Mouse (Mus musculus) activated CD4-positive, CD25-positive, alpha-beta regulatory T cell (primary cell): Measurements from ENCODE around the gene Hexdc. TPM values are rescaled to one million over a fixed set of nuclear protein-coding genes. Genes with fewer than 3 reads are reported as not detected.

Experiments used
- polyA plus RNA-seq, 2 experiments: library from polyadenylated mRNA; unstranded; fragments of 100-300 nt; shearing (Covaris generic); gene quantifications; one replicate each; pipeline ENCODE4 v1.2.1; 2017

Gene Hexdc
- 1 to 10 TPM; 1.1 to 3.1 TPM for polyA plus RNA-seq

DNA sequence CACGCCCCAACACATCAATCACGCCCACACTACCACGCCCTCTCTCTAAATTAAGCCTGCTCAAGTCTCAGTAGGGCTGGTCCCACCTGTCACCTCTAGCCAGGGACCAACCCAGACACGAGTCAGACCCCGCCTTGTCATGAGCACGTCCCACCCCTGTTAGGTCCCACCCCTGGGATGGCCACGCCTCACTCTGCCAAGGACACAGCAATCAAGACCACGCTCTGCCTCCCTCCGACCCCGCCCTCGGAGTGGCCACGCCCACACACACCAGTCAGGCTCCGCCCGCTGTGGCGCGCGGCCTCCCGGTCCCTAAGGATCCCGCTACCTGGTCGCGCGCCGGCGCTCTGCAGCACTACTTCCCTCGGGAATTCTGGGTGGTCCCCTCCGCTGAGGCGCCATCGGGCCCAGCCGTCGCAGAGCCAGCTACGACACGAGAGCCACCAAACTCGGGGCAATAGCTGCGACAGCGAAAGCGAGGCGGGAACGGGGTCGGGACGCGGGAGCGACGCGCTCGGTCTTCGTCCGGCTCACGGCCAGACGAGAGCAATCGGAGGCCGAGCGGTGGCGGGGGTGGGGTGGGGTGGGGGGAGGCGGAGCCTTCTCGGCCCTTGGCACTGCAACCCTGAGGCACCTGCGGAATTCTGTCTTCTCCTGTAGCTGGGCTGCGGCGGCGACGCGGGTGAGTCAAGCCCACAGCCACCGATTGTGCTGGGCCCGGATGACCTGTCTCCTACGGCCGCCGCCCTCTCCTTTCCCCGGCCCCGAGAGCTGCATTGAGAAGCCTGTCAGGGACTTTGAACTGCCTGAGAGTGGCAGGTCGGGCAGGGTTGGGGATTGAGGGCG, at the start of gene Hexdc, which contains the start of gene Ogfod3:
Hexdc (plus strand) TSS at position 273 of the 846 bp plus-strand sequence.
Ogfod3 (minus strand) TSS at position 551 of the 846 bp plus-strand sequence.

DNA sequence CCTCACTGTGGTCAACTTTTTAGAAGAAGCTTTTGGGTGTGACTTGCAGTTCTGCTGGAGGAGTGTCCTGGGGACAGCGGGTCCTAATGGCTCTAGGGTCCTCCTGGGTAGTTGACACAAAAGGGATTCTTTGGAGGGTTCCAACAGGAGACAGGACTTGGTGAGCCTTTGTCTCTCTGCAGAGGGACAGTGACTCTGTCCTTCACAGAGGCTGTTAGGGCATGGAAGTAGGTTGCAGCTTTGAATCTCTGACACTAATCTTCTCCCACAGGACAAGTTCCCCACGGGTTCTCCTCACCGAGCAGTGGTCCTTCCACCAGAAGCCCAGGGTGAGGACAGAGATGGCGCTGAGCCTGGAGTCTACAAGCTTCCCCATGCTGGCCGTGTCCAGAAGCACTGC, 44.3 kb upstream of the Hexdc start, which contains the start of gene Uts2r:
Uts2r (plus strand) TSS at position 301 of the 400 bp plus-strand sequence.

DNA sequence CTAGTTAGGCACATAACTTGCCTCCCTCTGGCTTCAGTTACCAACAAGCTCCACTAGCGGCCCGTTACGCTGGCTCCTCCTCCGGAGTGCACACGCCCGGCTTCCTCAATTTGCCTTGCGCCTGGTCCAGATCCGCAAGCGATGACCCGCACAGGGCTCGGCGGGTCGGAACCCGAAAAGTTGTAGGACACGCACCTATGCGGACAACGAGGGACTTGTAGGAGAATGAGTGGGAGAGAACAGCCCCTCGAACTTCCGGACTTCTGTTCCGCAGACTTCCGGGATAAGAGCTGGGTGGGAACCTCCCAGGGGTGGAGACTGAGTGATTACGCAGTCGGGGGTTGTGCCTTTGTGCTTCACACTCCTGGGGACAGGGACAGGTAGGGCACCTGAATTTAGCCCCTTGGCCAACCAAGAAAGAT, 24.8 kb downstream of the Hexdc start, which contains the start of gene Cybc1:
Cybc1 (minus strand) TSS at position 305 of the 422 bp plus-strand sequence.

DNA sequence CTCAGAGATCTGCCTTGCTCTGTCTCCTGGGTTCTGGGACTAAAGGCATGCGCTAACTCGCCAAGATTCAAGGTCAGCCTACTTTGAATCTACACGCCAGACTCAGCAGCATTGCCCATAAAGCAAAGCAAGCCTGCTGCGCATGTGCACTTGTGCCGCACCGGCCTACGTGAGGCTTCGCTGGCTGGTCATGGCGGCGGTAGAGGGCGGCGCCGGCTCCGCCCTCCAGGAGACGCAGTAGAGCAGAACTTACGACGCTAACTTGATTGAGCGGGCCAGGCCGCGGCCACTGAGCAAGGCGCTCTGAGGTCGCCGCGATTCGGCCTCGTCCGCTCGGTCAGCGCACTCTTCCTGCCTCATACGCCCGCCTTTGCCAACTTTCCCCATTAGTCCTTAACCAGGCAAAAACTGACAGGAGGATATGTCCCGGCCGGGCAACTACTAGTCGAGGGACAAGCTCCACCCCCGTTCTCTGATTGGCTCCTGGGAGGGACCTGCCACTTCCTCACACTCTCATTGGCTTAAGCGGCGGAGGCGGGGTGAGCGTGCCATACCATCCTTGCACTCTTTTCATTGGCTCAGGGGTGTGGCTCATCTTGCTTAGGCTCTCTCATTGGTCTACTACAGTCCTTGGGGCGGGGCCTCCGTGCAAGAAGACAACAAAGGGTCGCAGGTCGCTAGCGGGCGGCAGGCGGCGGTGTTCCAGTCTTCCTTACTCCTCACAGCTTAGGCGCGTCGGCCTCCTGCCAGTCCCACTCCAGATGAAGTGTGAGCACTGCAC, 32.5 kb downstream of the Hexdc start, which contains the start of gene Narf:
Narf (plus strand) TSS at position 690 of the 781 bp plus-strand sequence.

DNA sequence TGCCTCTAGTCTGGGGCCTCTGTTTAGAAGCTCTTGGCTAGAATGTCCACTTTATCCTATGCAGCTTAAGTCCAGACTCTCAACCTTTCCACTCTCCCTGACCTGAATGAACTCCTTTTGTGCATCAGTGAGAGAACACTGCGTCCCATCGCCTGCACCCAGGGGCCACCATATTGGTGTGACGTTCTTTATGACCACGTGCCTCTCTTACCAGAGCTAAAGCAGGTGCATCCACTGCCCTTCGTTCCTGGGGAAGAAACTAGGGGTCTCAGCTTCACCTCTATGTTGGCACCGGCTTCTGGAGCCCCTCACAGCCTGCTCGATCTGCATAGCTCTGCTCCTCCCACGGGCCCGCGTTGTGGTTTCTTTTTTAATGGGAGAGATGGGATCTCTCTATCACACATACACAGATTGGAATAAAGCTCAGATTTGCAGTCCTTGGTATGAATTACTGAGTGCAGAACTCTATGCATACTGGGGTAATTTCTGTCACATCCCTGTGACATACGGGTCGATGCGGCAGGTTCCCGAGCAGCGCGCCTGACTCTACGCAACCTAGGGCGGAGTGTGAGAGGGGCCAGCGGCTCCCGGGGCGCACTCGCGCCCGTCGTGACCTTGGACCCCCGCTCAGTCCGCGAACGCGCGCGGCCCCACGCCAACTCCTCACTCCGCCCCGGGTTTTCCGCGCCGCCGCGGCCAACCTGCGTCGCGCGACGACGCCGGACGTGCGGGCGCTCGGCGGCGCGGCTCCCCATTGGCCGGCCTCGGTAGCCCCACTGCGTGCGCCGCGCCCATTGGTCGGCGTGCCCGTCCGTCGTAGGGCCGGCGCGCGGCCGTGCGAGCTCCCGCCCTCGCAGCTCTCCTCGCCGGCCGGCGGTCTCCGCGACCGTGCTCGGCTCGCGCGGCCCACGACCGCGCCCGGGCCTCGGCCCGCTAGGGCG, 55.2 kb downstream of the Hexdc start, which contains the start of gene Foxk2:
Foxk2 (plus strand) TSS at position 831 of the 941 bp plus-strand sequence.

Other genes with a start within 250 kb of the Hexdc start
- gene Csnk1d, start 213.1 kb upstream of the Hexdc start, polyA plus RNA-seq, result 100 to 1,000 TPM; 120 to 151 TPM
- gene Cd7, start 165.0 kb upstream of the Hexdc start, polyA plus RNA-seq, result 100 to 1,000 TPM; 102 to 189 TPM
- gene Sectm1b, start 140.9 kb upstream of the Hexdc start, polyA plus RNA-seq, result not detected
- gene Sectm1a, start 123.2 kb upstream of the Hexdc start, polyA plus RNA-seq, result under 1 TPM in 1 of 2 experiments, not detected in 1; 0.74 TPM
- gene Tex19.2, start 85.8 kb upstream of the Hexdc start, polyA plus RNA-seq, result not detected
- not detected for gene Tex19.1, start 58.3 kb upstream of the Hexdc start, polyA plus RNA-seq
- not detected for gene Uts2r, start 44.2 kb upstream of the Hexdc start, polyA plus RNA-seq
- 10 to 100 TPM in 1 of 2 experiments, 1 to 10 TPM in 1; 4.7 to 11.0 TPM for gene Ogfod3, start 278 bp downstream of the Hexdc start, polyA plus RNA-seq
- 100 to 1,000 TPM in 1 of 2 experiments, 10 to 100 TPM in 1; 93.0 to 128 TPM for gene Cybc1, start 24.9 kb downstream of the Hexdc start, polyA plus RNA-seq
- 10 to 100 TPM; 28.2 to 39.8 TPM for gene Narf, start 32.8 kb downstream of the Hexdc start, polyA plus RNA-seq
- 10 to 100 TPM; 12.8 to 15.0 TPM for gene Foxk2, start 55.6 kb downstream of the Hexdc start, polyA plus RNA-seq
- 10 to 100 TPM; 30.8 to 44.6 TPM for gene Wdr45b, start 150.0 kb downstream of the Hexdc start, polyA plus RNA-seq
- under 1 TPM in 1 of 2 experiments, not detected in 1; 0.58 TPM for gene Rab40b, start 183.8 kb downstream of the Hexdc start, polyA plus RNA-seq
- under 1 TPM; 0.27 to 0.43 TPM for gene Fn3krp, start 217.0 kb downstream of the Hexdc start, polyA plus RNA-seq
- under 1 TPM; 0.25 to 0.39 TPM for gene Fn3k, start 230.5 kb downstream of the Hexdc start, polyA plus RNA-seq
- gene Tbcd, start 247.5 kb downstream of the Hexdc start, polyA plus RNA-seq, result 10 to 100 TPM; 35.8 to 51.6 TPM